Mouse (Mus musculus) spleen, adult 2 months (tissue): Measurements from ENCODE around the gene Rpl10l. TPM values are rescaled to one million over a fixed set of nuclear protein-coding genes. Genes with fewer than 3 reads are reported as not detected.

Source experiments
- DNase-seq, 2 experiments: peaks; one replicate each; pipeline versions ENCODE4 v3.0.0 to v3.0.0-alpha.2; 2012 to 2021; ENCODE audit warnings: low spot score in 2 of 2, low read depth in 1 of 2
- H3K27ac ChIP-seq: fragments of 200-500 bp; 2 replicates; pipeline ENCODE4 v1.5.1; 2012; ENCODE audit warnings: low read length, inconsistent platforms; ENCODE audit not compliant: insufficient read depth
- H3K27me3 ChIP-seq: fragments of 200-500 bp; 2 replicates; pipeline ENCODE4 v1.6.1; 2012; ENCODE audit warnings: mild to moderate bottlenecking, moderate library complexity, low read length, inconsistent platforms; ENCODE audit not compliant: control insufficient read depth, insufficient read depth
- H3K36me3 ChIP-seq: fragments of 200-500 bp; 2 replicates; pipeline ENCODE4 v1.6.1; 2012; ENCODE audit warnings: mild to moderate bottlenecking, low read length, inconsistent platforms; ENCODE audit not compliant: control insufficient read depth, insufficient read depth
- H3K4me1 ChIP-seq: fragments of 200-500 bp; 2 replicates; pipeline ENCODE4 v1.6.1; 2011; ENCODE audit warnings: inconsistent platforms; ENCODE audit not compliant: control insufficient read depth, insufficient read depth, insufficient read length
- H3K4me3 ChIP-seq: fragments of 200-500 bp; 2 replicates; pipeline ENCODE4 v1.5.1; 2011; ENCODE audit warnings: mild to moderate bottlenecking, inconsistent platforms; ENCODE audit not compliant: insufficient read depth, insufficient read length; ENCODE audit errors: extremely low read depth
- CTCF ChIP-seq: fragments of 200-500 bp; IDR thresholded peaks from 2 replicates; pipeline ENCODE4 v1.5.1; 2011; ENCODE audit warnings: mild to moderate bottlenecking, inconsistent platforms; ENCODE audit not compliant: insufficient read depth, insufficient read length, insufficient replicate concordance; ENCODE audit errors: extremely low read depth
- POLR2A ChIP-seq: fragments of 200-500 bp; IDR thresholded peaks from 2 replicates; pipeline ENCODE4 v1.6.1; 2011; ENCODE audit warnings: low read depth, low read length, inconsistent platforms
- WGBS: fragments of 180-500 bp; shearing (Covaris S2); methylation state at CpG from one replicate; pipeline ENCODE4 v1.1.7; 2018; 5-methylcytosine and 5-hydroxymethylcytosine counted together
- polyA plus RNA-seq: library from polyadenylated mRNA; depleted of rRNA; stranded (reverse); fragments of >200 nt; gene quantifications from 2 replicates; pipeline ENCODE4 v1.2.3, GENCODE M21; 2012; rRNA removed

Gene Rpl10l
- not detected in 2 replicates for polyA plus RNA-seq

DNA sequence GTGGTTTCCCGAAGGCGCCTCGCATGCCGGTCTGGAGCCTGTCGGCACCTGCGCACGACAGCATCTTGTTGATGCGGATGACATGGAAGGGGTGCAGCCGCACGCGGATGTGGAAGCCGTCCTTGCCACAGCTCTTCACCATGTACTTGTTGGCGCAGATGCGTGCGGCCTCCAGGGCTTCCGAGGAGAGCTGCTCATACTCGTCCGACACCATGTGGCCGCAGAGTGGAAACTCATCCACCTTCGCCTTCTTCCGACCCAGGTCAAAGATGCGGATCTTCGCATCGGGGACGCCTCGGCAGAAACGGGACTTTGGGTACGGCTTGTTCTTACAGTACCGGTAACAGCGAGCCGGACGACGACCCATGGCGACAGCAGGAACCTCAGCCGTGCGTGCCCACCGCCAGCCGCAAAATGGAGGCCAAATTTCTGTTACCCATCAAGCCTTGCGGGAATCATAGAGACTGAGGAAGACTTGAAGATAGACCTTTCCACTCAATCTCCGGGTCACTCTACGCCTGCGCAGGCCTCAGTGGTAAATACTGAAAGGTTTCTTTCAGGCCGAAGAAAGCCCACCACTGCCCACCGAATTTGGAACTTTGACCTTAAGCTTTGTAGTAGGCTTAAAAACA lies at the start of gene Rpl10l:
TSS of gene Rpl10l (minus strand) at position 411 of the 632 bp plus-strand sequence.
- 97% methylated on average over 44 of the region's 44 CpGs for WGBS
- TF ChIP-seq CTCF (no peak), POLR2A (no peak)
- no peak for DNase-seq
- Histone ChIP-seq H3K4me3 (no peak within 1 kb of the TSS), H3K27ac (no peak within 1 kb of the TSS), H3K36me3 (no peaks in the 10 kb centered on the region), H3K4me1 (no peaks in the 10 kb centered on the region), H3K27me3 (no peaks in the 10 kb centered on the region)

DNA sequence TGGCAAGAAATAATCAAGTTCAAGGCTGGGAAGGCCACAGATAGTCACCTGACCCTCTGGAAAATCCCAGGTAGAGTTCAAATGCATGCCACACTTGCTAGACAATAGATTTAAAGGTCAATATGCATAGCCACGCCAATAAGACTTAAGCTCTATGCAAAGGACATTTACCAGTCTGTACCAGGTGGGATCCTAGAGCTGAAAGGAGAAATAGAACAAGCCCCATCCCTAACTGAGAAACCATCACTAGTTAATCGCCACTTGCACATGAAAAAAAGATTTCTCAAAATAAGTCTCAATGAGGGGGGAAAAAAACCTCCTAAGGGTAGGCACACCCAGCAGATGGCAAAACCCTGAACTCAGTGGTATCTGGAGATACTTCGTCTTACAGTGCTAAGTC lies 8.3 kb downstream of the Rpl10l start:
- WGBS, result 79% methylated on average over 3 of the region's 3 CpGs
- TF ChIP-seq POLR2A (no peak), CTCF (no peak)

DNA sequence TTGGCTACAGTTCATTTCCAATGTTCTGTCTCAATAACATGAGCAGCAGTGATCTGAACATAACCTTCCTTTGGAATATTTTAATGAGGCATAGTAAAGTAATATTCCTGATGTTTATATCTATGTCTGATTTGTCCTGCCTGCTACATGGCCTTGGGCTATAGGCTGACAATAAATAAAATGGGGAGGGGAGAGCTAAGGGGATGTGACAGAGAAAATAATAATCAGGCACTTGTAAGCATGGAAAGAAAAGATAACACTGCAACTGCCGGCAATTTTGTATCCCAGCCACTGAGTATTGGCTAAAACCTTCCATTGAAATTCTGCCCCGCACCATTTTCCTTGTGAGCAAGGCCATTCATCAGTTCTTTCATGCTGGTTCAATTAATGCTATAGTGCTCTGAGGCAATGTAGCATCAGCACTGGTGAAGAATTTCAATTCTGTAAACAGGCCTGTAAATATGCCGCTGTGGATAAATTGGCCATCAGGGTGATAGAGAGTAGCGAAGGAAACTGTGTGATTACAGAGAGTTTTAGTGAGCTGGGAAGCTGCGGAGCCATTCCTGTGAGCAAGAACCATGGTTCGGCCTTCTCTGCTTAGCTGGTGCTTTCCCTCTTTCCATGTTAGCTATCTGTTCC lies 38.6 kb downstream of the Rpl10l start:
- Histone ChIP-seq H3K27ac (no peak overlapping the region), H3K36me3 (no peaks in the 10 kb centered on the region), H3K4me1 (no peaks in the 10 kb centered on the region), H3K27me3 (no peaks in the 10 kb centered on the region), H3K4me3 (no peak overlapping the region)
- TF ChIP-seq CTCF (no peak), POLR2A (no peak)
- DNase-seq, result no peak
- WGBS, result 89% methylated on average over 6 of the region's 6 CpGs

More for the DNA sequence above, 8.3 kb downstream of the Rpl10l start:
- no peak for DNase-seq
- H3K27ac ChIP-seq, result no peak overlapping the region
- no peaks in the 10 kb centered on the region for H3K36me3 ChIP-seq
- no peaks in the 10 kb centered on the region for H3K27me3 ChIP-seq
- H3K4me3 ChIP-seq, result no peak overlapping the region
- no peaks in the 10 kb centered on the region for H3K4me1 ChIP-seq

GRCm38 (mm10) chr12:66234158-66234557 lies 50.0 kb downstream of the Rpl10l start:
- Histone ChIP-seq H3K4me1 (no peaks in the 10 kb centered on the region), H3K27me3 (no peaks in the 10 kb centered on the region), H3K27ac (no peak overlapping the region), H3K4me3 (no peak overlapping the region), H3K36me3 (no peaks in the 10 kb centered on the region)
- no peak for DNase-seq
- 59% methylated on average over 3 of the region's 3 CpGs for WGBS
- TF ChIP-seq POLR2A (no peak), CTCF (no peak)
